Mouse (Mus musculus) adrenal gland, adult 2 months (tissue): ENCODE measurements around the gene Mapre3. TPM values are rescaled to one million over a fixed set of nuclear protein-coding genes. Genes with fewer than 3 reads are reported as not detected.

ENCODE experiments used
- DNase-seq: peaks from one replicate; pipeline ENCODE4 v3.0.0; 2021
- long read RNA-seq: library from polyadenylated mRNA; stranded (forward); transcript quantifications from one replicate; pipeline ENCODE4 v2.0.0, GENCODE M21; 2021
- polyA plus RNA-seq: library from polyadenylated mRNA; depleted of rRNA; stranded (reverse); fragments of >200 nt; gene quantifications from 2 replicates; pipeline ENCODE4 v1.2.3, GENCODE M21; 2012; rRNA removed
- total RNA-seq, 2 experiments: library from RNA; stranded (reverse); gene quantifications; 2 replicates each; pipeline ENCODE4 v1.2.3; 2021

Mapre3 gene
- total RNA-seq: 10 to 100 TPM; 60.0 to 79.0 TPM
- 103 and 134 TPM in 2 replicates for polyA plus RNA-seq
- long read RNA-seq, transcript Mapre3-201 (7 exons, 2,021 nt): minor isoform, 12 of 47 reads
- long read RNA-seq, transcript Mapre3-202 (7 exons, 1,816 nt): major isoform, 27 of 47 reads
- long read RNA-seq, partial matches to known transcripts: 0 of 47 reads
- long read RNA-seq, other reads (novel, unspliced or antisense): 8 of 47 reads

DNA sequence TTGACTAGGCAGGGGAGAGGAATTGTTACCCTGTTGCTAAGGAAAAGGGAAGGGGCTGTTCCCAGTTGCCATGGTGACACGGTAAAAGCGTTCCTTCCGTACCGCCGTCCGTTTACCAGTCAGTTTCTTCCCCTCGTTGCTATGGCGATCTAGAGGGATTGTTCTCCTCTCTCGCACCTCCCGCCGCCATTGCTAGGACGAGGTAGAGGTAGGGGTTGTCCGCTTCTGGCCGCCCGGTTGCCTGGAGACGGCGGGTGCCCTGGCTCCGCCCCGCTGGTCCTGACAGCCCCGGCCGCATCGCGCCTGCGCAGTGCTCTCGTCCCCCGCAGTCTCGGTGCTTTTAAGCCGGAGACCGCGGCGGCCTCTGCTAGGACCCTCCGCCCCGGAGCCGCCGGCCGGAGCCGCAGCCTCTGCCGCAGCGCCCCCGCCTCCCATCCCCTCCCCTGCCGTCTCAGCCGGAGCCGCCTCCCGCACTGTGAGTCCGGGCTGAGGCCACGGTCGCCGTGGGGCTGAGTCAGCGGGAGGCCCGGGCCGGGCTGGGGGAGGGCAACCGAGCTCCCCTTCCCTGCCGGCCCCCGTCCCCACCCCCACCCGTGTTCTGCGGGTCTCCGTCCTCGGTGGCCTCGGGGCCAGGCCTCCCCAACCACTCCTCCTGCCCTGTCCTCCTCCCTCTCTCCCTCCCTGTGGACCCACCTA is at the start of gene Mapre3:
Gene Mapre3 (plus strand): TSS at position 218 of the 696 bp plus-strand sequence.
- DNase-seq: peak; percentile 96

DNA sequence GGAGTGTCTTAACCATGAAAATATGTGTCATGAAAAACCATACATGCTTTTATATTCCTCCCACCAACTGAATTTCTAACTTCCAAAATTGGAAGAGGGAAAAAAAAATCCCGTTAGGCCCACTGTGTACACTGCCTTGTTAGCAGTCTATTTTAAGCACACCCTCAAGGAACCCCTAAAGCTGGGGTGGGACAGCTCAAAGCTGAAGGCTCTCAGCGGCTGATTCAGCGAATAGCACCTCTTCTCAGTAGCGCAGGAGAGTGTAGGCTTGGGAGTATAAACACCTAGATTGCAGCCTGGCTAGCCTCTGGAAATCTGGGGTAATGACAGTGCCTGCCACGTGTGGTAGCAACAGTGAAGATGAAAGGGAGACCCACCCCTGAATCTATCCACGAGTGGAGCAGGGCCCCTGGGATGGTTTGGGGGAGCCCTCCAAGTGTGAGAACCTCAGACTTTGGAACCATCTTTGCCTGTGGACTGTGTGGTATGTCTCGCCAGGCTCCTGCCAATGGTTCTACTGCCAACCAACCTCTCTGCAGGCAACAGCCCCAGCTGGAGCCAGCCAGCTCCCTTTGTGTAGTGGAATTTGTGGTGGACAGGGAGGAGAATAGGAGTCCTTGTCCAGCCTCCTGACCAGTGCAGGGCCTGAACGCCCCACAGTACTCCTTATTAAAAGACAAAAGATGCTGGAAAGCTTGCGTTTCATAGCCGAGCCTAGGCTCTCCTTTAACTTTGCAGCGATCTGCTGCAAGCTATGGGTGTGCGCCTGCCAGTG is 48.7 kb upstream of the Mapre3 start:
- no peak for DNase-seq

DNA sequence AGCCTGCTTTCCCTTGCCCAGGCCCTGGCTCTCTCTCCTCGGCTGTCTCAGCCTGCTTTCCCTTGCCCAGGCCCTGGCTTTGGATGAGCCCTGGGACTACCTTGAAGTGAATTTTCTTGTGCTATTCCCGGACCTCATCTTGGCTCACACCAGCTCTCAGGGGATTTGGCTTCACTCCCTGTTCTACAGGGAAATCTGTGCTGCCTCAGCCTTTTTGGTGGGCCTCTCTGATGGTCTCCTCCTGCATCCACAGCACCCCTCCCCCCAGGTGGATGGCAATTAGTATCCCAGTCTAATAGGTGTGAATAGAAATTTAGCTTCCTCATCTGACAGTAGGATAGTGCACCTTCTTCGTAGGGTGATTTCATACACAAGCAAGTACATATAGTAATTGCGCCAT is 46.4 kb upstream of the Mapre3 start:
- no peak for DNase-seq

DNA sequence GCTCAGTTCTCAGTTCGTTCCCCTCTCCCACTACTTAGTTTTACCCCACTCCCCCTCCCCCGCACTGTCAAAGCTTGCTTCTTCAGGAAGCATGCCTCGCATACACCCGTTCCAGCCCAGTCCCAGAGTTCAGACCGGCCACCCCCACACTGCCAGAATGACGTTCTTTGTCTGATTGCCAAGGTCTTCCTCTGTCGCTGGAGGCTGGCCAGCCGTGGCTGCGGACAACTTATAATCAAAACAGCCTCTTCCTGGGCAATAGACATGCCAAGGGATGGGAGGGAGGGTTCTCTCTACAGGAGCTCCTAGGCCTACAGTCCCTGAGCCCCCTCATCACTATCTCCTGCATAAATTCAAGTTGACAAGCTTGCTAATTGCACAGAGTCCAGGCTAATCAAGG is 45.8 kb upstream of the Mapre3 start:
- peak; percentile 87 for DNase-seq

DNA sequence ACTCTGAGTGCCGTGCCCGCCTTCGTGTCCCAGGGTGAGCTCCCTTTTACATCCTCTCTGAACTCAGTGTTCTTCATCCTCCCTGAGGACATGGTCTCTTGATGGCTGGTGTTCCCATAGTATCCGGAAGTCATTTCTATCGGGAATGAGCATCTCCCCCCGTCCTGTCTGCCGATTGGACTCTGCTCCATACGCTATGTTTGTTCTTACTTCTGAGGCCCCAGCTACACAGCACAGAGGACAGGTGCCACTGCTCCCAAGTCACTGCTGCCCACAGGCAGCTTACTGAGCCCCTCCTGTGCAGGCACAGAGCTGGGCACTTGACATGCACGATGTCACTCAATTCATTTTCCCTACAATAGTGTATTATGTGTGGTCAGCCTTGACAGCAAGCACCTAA is 45.4 kb upstream of the Mapre3 start:
- no peak for DNase-seq

DNA sequence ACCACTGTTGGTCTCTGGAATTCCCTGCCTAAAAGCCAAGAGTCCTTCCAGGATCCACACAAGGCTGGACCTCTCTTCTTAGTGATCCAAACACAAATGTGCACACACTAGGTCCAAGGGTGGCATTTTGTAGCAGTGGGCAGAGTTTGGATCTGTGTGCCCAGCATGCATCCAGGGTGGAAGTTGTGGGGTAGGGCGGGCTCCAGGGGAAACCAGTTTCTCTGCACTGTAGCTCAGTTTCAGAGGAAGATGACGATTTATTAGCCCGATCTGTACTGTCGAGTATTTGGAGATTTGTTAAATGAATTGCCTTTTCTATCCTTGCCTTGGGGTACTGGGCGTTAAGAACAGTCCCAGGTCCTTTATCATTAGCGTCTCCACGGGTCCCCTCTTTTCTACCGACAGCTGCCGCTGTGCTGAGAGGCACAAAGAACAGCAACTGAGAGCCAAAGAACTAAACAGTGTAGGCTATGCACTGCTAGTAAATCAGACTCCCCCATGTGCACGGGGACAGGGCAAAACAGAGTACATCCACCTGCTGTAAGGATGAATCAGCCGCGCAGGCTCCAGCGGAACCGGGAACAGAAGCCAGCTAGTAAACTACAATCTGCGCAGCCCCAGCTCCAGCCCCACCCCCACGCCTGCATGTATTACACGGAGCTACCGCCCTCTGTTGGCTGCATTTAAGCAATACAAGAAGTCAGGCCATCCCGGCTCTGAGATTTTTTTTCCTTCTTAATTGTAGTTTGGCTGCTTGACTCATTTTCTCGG is 39.7 kb upstream of the Mapre3 start:
- DNase-seq: peak; percentile 90

DNA sequence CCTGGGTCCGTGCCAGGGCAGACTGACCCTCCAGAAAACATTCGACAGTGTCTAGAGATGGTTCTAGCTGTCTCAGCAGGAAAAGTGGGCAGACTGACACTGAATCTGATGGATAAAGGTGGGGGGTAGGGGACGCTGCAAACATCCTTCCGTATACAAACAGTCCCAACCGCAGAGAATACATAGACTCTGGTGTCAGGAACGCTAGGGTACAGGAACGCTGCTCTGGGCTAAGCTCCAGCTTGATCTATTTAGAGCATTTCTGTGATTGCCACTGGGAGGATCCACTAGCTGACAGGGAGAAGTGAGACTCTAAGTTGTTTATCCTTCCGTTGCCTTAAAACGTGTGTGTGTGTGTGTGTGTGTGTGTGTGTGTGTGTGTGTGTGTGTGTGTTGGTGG is 33.7 kb upstream of the Mapre3 start:
- DNase-seq: no peak

DNA sequence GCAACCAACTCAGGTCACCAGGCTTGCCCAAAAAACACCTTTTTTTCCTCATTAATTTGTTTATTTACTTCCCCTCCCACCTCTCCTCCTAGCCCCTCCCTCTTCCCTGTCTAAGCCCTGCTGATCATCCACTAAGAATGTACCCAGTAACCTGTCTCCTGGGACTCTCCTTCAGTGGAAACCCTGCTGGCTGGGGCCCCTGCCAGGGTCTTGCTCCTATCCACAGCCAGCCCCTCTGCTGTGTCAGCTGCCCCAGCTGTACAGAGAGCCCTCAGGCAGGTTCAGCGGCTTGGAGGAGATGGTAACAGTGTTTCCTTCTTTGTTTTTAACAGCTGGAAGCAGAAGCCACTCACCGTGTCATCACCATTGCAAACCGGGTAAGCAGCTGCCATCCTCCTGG is 33.3 kb upstream of the Mapre3 start:
- DNase-seq: no peak

DNA sequence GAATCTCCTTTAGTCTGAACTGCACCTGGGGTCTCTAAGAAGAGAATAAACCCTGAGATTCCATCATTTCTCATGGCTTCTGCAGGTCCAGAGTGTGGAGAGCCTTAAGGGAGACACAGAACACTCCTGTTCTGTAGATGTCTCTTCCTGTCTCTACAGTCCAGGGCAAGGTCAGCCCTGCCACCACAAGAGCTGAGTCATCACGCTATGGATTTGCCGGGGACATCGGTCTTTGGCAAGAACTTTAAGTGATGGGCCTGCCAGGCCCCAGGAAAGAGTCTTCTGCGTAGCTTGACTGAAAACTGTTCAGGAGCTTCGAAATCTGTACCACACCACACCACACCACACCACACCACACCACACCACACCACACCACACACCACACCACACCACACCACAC is 27.1 kb upstream of the Mapre3 start:
- DNase-seq: peak; percentile 83

DNA sequence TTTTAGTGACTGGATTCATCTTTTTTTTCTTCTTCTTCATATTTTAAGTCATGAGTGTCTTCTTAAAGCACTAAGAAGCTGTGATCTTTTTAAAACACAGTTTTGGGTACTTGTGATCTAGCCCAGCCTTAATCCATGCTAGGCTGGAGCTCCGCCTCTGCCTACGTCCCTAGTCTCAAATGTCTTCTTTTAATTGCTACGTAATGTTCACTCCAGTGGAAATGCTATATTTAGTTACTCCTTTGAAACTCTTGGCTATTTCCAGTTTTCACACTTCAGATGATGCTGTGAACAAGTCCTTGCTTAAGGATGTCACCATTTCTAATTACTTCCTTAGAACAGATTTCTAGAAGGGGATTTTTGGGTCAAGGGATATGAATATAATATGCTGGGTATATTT is 24.4 kb upstream of the Mapre3 start:
- no peak for DNase-seq

DNA sequence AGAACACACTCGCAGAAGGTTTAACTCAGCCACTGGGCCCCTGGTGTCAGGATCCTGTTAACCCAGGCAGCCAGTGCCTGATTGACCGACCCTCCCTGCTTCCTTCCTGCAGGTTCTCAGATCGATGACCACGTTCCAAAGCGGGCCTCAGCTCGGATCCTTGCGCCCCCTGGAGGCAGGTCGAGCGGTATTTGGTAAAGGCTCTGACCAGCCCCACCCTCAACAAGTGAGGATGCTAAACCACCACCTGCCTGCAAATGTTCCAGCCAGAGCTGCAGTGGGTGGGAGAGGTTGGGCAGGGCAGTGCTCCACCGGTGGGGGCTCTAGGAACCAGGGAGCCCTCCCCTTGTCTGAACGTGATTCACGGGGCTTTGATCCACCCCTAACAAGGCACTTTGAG is 18.3 kb upstream of the Mapre3 start:
- peak; percentile 80 for DNase-seq

DNA sequence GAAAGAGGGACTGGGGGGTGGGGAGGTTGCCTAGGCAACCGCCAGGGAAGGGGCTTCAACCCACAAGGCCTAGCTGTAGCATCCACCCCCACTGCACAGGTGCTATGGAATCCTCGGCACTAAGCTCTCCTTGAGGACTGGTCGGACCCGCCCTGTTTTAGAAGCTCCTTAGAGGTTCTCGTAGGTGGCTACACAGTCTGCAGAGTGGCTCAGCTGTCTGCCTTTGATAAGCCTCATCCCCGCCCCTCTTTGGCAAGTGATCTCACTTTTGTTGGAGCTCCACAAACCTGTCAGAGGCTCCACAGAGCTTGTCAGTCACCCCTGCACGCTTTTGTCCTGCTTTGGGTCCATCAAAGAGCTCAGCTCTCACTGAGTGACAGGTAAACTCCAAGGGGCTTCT is 17.0 kb upstream of the Mapre3 start:
- no peak for DNase-seq

DNA sequence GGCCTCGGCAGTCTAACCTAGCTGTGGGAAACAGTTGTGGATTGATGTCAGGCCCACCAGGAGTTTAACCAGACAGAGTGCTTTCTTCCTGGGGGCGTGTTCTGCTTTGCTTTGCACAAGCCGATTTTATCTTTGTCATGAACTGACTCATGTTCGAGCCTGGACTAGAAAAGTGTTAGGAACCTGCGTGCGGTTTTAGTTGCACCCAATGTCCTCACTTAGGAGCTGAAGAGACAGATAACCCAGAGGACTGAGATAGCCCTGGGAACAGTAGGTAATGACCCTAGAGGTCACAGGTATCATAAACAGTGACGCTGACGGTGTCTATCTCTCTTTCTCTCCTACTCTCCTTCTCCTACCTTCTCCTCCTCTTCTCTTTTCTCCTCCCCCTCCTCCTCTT is 16.5 kb upstream of the Mapre3 start:
- DNase-seq: no peak

DNA sequence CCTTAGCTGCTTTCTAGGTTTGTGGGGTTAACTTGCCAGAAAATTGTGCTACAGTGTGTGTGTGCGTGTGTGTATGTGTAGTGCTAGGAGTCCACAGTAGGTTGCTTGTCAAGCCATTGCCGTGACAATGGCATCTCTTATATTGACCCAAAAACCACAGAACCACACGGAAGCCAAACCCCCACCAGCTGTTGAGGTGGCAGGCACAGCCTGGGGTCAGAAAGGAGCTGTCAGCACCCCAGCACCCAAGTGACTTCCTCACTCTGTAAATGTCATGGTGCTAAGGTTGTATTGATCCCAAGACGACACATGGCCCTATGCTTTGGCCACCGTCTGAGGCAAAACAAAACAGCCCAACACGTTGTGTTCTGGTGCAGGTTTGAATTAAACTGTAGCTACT is 15.5 kb upstream of the Mapre3 start:
- no peak for DNase-seq

DNA sequence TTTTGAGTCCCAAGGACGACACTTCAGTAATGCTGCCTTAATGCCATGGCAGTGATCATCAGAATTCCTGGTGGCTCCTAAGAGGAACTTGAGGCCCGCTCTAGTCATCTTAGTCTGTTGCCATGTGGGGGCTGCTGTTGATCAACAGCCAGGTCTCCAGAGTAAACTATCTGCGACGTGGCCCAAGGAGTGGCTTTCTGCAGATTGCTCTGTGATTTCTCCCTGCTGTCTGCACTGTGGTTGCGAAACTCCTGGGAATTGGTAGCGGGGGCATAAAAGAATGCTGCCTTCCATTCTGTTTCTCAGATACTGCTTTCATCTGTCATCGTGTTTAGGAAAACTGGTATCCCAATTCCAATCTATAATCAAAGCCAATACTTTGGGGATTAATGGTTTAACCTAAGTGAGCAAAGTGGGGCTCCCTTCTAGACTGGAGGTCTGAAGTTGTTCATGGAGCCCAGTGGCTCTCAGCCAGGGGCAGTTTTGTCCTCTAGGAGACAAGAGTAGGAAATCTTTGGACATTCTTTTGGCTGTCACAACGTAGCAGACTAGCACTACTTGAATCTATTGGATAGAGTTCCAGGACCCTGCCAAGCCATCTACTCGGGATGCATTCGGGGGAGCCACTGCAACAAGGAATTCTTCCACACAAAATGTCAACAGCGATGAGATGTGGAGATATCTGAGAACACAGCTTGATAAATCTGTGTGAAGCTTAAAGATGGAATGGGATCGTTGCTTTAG is 11.5 kb upstream of the Mapre3 start:
- no peak for DNase-seq

DNA sequence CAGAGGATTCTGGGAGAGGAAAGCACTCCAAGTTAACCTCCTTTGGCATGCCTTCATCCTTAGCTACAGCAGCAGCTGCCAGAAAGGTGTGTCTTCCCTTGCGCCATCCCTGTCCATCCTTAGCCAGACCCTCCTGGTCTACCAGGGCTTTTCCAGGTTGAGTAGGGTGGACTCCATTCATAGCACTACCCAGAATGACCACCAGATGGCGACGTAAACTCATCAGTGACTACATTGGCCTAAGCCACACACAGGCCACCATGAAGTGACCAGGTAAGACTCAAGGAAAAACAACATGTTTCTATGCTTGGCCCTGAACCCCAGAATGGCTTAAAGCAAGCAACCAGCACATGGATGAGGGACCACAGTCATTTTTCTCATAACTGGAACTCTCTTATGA is 8.3 kb upstream of the Mapre3 start:
- DNase-seq: peak; percentile 86

DNA sequence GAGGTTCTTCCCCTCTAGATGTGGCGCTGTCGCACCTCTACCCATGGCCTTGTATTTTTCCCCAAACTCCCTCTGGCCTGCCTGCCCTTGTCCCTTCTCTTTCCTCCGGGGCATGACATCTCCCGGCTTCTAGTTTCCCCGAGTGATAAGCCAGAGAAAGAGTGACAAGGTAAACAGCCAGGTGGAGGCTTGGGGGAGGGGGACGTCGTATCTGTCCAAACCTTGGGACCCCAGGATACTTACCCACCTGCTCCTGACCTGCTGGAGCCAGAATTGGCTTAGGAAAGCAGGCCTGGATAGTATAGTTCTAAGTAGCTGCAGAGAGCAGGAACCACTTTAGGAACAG is 652 bp downstream of the Mapre3 start:
- DNase-seq: no peak

DNA sequence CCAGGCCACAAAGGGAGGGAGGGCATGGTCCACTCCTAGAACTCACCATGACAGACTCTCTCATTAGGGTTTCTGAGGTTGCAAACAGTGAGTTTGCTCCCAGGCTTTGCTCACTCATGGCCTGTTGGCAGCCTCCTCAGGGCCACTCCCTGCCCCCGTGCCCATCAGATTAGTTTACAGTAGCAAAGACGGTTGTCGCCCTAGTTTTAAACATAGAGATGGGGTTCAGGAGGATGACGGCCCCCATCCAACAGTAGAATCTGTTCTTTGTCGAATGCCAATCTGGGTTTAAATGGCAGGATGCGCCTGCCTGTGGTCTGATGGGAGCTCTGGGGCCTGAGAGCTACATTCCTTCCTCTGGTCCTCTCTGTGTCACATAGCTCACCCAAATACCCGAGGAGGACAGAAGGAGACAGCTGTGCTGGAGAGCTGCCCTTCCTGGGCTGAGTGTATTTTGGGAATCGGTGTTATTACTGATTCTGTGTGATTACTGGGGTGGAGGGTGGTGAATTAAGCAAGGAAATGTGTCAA is 1.9 kb downstream of the Mapre3 start:
- peak; percentile 64 for DNase-seq

DNA sequence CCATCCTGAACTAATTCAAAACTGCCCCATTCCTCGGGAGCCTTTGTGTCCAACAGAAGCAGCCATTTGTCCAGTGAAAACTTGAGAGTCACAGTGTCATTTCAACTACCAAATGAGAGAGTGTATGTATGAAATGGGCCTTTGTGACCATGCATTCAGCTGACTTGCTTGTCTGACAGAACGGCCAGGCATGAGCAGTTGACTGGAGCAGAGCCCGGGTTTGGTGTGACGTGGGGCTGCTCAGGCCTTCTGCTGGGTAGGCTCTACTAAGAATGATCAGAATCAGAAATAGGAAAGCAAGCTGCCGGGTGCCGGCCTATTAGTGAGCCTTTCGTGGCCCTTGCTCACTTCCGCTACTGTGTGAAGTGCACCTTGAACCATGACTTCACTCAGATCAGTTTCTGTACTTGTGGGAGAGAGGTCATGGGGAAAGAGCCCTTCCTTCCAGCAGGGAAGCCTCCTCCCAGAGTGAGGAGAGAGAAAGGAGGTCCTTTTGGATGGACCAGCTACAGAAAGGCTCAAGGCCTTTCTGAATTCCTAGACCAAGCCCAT is 4.4 kb downstream of the Mapre3 start:
- DNase-seq: no peak

DNA sequence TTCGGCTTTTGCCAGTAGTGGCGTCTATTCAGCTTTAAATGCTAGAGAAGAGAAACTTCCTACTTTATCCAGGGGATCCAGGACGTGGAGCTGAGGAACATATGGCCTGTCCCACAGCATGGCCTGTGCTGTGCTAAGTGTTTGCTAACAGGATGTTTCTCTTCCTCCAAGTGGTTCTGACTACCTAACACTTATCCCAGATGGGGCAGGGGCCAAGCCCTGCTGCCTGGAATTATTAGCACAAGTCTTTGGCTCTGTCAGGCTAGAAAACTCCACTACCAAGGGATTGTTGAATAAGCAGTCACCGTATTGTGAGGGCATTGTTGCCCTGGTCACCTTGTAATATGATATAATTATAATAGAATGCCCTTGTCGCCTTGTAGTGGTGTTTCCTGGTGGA is 8.2 kb downstream of the Mapre3 start:
- no peak for DNase-seq

DNA sequence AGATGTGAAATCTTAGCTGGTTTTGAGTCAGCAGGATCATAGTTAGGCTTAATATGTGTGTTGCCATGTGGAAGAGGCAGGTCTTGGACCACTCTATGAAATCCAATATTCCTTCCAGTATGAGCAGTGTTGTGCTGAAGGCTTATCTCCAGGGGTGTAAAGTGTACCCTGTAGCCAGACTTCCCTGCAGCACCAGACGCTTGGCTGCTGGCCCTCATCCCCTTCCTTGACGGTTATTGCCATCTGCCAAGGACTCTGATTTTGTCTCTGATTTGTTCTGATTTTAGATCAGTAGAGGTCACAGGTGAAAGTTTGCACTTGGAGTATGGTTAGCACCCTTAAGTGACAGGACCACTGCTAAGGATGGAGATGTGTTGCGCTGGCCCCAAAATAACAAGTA is 8.7 kb downstream of the Mapre3 start:
- no peak for DNase-seq
